ENCODE assay signal across 10 mouse cellular contexts in genomic region chr6:89000359-89000758, GRCm38 (mm10).
DNase-seq lines count a peak whose midpoint lies in the region; TF ChIP-seq lines count a peak whose summit lies in the region.
"Had no signal": no experiment of that assay in that cellular context is flagged by ENCODE, and none has a peak within 500 bp of the region (broad histone marks: within the 10 kb centered on the region; RNA-seq: fewer than 3 reads in every experiment).

No protein-coding gene starts in this region.

- intact Hi-C loops in heart, adult 2 months (cut with DNase I), result no loop called here

- TF ChIP-seq CTCF in heart, adult 2 months (IDR thresholded peaks at IDR 0.05), result no peak
- TF ChIP-seq CTCF in embryonic fibroblast, embryonic 13.5 days (IDR thresholded peaks at IDR 0.05; ENCODE audit: borderline replicate concordance, insufficient read depth, low read length), result no peak

- no peaks in the 10 kb centered on the region for H3K27me3 ChIP-seq in heart, adult 2 months (ENCODE audit: control insufficient read depth, insufficient read depth, low read length)

- DNase-seq in heart, adult 2 months, result peak; percentile 35
- DNase-seq in heart, adult 8-10 months (ENCODE audit: low spot score), result no peak
- peak; percentile 16 to 39 for DNase-seq in kidney, postnatal 36 days
- DNase-seq in natural killer cell, adult 2 months (ENCODE audit: low spot score in 2 of 2), result peak; percentile 66 to 77
- DNase-seq in cerebellum, postnatal 36 days, result no peak
- DNase-seq in thymus, postnatal 25 days, result no peak
- DNase-seq in layer of hippocampus, adult 9-11 months, result no peak
- DNase-seq: right cerebral cortex, postnatal 25 days had no signal

- peaks cover 1% of the 10 kb centered on the region for H3K4me1 ChIP-seq in heart, adult 2 months (ENCODE audit: control insufficient read depth, insufficient read depth, low read length)
- H3K4me1 ChIP-seq in embryonic fibroblast, embryonic 13.5 days (ENCODE audit: control insufficient read depth, insufficient read depth, low read length), result no peaks in the 10 kb centered on the region

- no peaks in the 10 kb centered on the region for H3K79me2 ChIP-seq in heart, adult 2 months (replicated peaks; ENCODE audit: control insufficient read depth, insufficient read depth, low read length)

- H3K9ac ChIP-seq in heart, adult 2 months (ENCODE audit: low read depth, low read length), result no peak overlapping the region
- H3K9ac ChIP-seq: liver, embryonic 14.5 days had no signal

- H3K4me3 ChIP-seq in heart, adult 2 months, result no peak overlapping the region
- H3K4me3 ChIP-seq in embryonic fibroblast, embryonic 13.5 days (ENCODE audit: insufficient read depth, low read length), result no peak overlapping the region

- no peak overlapping the region for H3K27ac ChIP-seq in heart, adult 2 months
- H3K27ac ChIP-seq in embryonic fibroblast, embryonic 13.5 days (ENCODE audit: insufficient read depth, low read length), result peak overlapping the region; percentile 23; the same call in 1 of the 2 replicates
- H3K27ac ChIP-seq: liver, embryonic 14.5 days had no signal

- TF ChIP-seq POLR2A in heart, adult 2 months (IDR thresholded peaks at IDR 0.05; ENCODE audit: insufficient read depth, low read depth, low read length), result no peak
- no peak for TF ChIP-seq POLR2A in embryonic fibroblast, embryonic 13.5 days (IDR thresholded peaks at IDR 0.05; ENCODE audit: low read depth, low read length)

- H3K36me3 ChIP-seq in heart, adult 2 months (ENCODE audit: control insufficient read depth, insufficient read depth, low read length), result no peaks in the 10 kb centered on the region

- no peak for TF ChIP-seq EP300 in heart, adult 2 months (IDR thresholded peaks at IDR 0.05; ENCODE audit: insufficient read depth, low read depth, low read length)

- 41% methylated on average over 14 of the region's 14 CpGs for WGBS in heart, adult 2 months

Comparison
In these comparisons a context has a peak if more than half of its experiments do, and no peak if none do; other contexts are left out.
1. DNase-seq: peak in heart, adult 2 months (2 of 2), kidney, postnatal 36 days (2 of 2) and natural killer cell, adult 2 months (2 of 2); none in heart, adult 8-10 months (single experiment), cerebellum, postnatal 36 days (0 of 2), thymus, postnatal 25 days (single experiment) and layer of hippocampus, adult 9-11 months (single experiment).